Mouse (Mus musculus) bone marrow macrophage, adult 2 months (primary cell): ENCODE results near the gene Kcnq1. TPM values are rescaled to one million over a fixed set of nuclear protein-coding genes. Genes with fewer than 3 reads are reported as not detected.
A peak's percentile ranks its signal among the peaks of the same experiment; 100 is the strongest.

Source experiments
- H3K27ac ChIP-seq: 2 replicates; pipeline ENCODE4 v1.5.1; 2012; ENCODE audit warnings: low read depth, low read length; ENCODE audit not compliant: insufficient read depth
- H3K4me1 ChIP-seq: 2 replicates; pipeline ENCODE4 v1.6.1; 2012; ENCODE audit warnings: low read length; ENCODE audit not compliant: control insufficient read depth, insufficient read depth
- H3K4me3 ChIP-seq: 2 replicates; pipeline ENCODE4 v1.5.1; 2012; ENCODE audit warnings: mild to moderate bottlenecking, low read length, moderate library complexity; ENCODE audit not compliant: insufficient read depth
- CTCF ChIP-seq: IDR thresholded peaks from 2 replicates; pipeline ENCODE4 v1.5.1; 2012; ENCODE audit warnings: low read depth, mild to moderate bottlenecking, low read length, moderate library complexity
- POLR2A ChIP-seq: IDR thresholded peaks from 2 replicates; pipeline ENCODE4 v1.6.1; 2012; ENCODE audit warnings: mild to moderate bottlenecking, low read depth, low read length, borderline replicate concordance
- polyA plus RNA-seq: library from polyadenylated mRNA; stranded (reverse); fragments of >200 nt; gene quantifications from 2 replicates; pipeline ENCODE4 v1.2.4, GENCODE M21; 2012; ENCODE audit not compliant: missing spikeins, insufficient read depth, insufficient read length

Gene Kcnq1
- polyA plus RNA-seq, 1 experiment: not detected

- no peaks in the 10 kb centered on the region for H3K4me1 ChIP-seq
- TF ChIP-seq POLR2A (no peak), CTCF (no peak)
- no peak overlapping the region for H3K4me3 ChIP-seq
- H3K27ac ChIP-seq: no peak overlapping the region
Measured at GRCm38 (mm10) chr7:143083708-143084107, 22.5 kb upstream of the Kcnq1 start.

DNA sequence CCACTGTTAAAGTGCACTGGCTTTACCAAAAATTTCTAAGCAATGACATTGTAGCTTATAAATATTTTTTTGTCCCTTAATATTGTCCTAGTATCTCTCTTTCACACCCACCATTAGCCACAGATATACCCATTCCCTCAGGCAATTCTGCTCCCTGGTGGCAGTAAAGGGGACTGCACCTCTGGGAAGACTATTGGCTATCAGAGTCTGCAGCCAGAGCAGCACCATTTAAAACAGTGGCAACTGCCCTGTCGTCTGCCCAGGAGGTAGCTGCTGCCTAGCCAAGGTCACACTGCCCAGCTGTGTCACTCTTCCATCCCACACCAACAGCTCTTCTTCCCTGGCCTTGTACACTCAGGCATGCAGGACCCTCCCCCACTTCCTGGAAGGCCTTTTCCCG lies 19.8 kb upstream of the Kcnq1 start:
- Histone ChIP-seq H3K27ac (no peak overlapping the region), H3K4me1 (no peaks in the 10 kb centered on the region), H3K4me3 (no peak overlapping the region)
- TF ChIP-seq POLR2A: no peak
- peak; percentile 40 for TF ChIP-seq CTCF

GRCm38 (mm10) chr7:143087070-143087579 lies 19.0 kb upstream of the Kcnq1 start:
- Histone ChIP-seq H3K27ac (no peak overlapping the region), H3K4me1 (no peaks in the 10 kb centered on the region), H3K4me3 (no peak overlapping the region)
- TF ChIP-seq CTCF: no peak

- Histone ChIP-seq H3K4me3 (no peak overlapping the region), H3K4me1 (peaks cover 11% of the 10 kb centered on the region), H3K27ac (no peak overlapping the region)
- TF ChIP-seq POLR2A: no peak
- TF ChIP-seq CTCF: no peak
Measured at GRCm38 (mm10) chr7:143093847-143094246, 12.3 kb upstream of the Kcnq1 start.

GRCm38 (mm10) chr7:143094592-143095553 lies 11.3 kb upstream of the Kcnq1 start, which contains the start of gene Trpm5:
Gene Trpm5 (minus strand): TSS chr7:143094642.
- no peak within 1 kb of the TSS for H3K4me3 ChIP-seq
- no peak within 1 kb of the TSS for H3K27ac ChIP-seq
- peaks cover 11% of the 10 kb centered on the region for H3K4me1 ChIP-seq
- TF ChIP-seq CTCF: peak; percentile 85
- no peak for TF ChIP-seq POLR2A

DNA sequence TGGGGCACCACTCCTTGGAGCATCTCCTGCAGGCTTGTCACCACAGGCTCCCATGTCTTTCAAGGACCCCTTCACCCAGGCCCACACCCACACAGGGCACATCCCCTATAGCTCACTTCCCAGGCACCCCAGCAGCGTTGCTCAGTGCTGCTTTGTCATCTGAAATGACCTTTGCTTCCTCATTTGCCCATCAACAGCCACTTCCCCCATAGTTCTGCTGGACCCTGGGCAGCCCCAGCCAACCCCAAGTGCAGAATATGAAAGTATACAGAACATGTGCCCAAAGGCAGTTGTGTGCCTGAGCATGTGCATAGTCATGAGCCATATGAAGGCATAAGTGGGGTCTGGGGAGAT lies 10.6 kb upstream of the Kcnq1 start:
- no peak for TF ChIP-seq POLR2A
- TF ChIP-seq CTCF: no peak
- Histone ChIP-seq H3K4me1 (peaks cover 11% of the 10 kb centered on the region), H3K27ac (no peak overlapping the region), H3K4me3 (no peak overlapping the region)

- Histone ChIP-seq H3K4me1 (peaks cover 8% of the 10 kb centered on the region), H3K4me3 (no peak overlapping the region), H3K27ac (no peak overlapping the region)
- TF ChIP-seq POLR2A: no peak
- TF ChIP-seq CTCF: no peak
Measured at GRCm38 (mm10) chr7:143100759-143101158, 5.4 kb upstream of the Kcnq1 start.

- TF ChIP-seq CTCF (no peak), POLR2A (no peak)
- Histone ChIP-seq H3K4me3 (no peak overlapping the region), H3K4me1 (peaks cover 4% of the 10 kb centered on the region), H3K27ac (no peak overlapping the region)
Measured at GRCm38 (mm10) chr7:143105258-143105897, 784 bp upstream of the Kcnq1 start.

- Histone ChIP-seq H3K27ac (no peak overlapping the region), H3K4me3 (peak overlapping the region; percentile 40), H3K4me1 (no peaks in the 10 kb centered on the region)
- TF ChIP-seq CTCF (no peak), POLR2A (no peak)
Measured at GRCm38 (mm10) chr7:143106672-143107465, 707 bp downstream of the Kcnq1 start.
